Mouse (Mus musculus) kidney, postnatal 36 days (tissue): ENCODE measurements around the gene Dolpp1.

Experiments
- DNase-seq, 2 experiments: peaks; one replicate each; pipeline ENCODE4 v3.0.0; 2021 to 2022; ENCODE audit warnings: mixed read lengths in 2 of 2

Dolpp1 gene

DNA sequence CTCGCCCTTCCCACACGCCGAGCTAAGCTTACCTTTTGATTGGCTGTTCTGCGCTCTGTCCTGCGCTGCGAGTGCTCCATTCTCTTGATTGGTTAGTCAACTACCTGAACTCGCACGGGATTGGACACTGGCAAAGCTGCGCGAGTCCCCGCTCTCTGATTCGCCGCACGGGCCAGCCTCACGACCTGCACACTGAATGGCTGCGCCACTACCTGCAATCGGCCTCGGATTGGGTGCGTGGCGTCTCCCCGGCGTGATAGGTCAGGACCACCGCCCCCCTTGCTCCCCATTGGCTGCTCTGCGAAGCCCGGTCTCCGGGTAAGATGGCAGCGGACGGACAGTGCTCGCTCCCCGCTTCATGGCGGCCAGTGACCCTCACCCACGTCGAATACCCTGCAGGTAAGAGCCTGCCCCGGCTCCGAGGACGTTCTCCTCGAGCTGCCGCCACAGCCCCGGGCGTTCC, at the start of gene Dolpp1:
Gene Dolpp1 (plus strand): TSS at position 141 of the 463 bp plus-strand sequence.
- peak; percentile 96 to 99 for DNase-seq

DNA sequence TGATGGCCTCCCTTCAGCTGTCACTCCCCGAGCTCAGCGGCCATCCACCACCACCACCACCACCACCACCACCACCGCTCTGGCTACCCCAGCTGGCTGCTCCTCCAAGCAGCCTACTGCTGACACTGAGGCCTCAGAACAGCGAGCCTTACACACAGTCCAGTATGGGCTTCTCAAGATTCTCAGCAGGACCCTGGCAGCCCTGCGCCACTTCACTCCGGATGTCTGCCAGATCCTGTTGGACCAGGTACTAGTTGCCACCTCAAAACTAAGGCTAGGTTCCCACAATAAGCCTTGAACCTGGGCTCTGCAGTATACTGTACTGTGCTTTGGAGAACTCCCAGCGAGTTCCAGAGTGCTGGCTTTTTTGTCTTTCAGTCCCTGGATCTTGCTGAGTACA, 49.5 kb upstream of the Dolpp1 start:
- no peak for DNase-seq

DNA sequence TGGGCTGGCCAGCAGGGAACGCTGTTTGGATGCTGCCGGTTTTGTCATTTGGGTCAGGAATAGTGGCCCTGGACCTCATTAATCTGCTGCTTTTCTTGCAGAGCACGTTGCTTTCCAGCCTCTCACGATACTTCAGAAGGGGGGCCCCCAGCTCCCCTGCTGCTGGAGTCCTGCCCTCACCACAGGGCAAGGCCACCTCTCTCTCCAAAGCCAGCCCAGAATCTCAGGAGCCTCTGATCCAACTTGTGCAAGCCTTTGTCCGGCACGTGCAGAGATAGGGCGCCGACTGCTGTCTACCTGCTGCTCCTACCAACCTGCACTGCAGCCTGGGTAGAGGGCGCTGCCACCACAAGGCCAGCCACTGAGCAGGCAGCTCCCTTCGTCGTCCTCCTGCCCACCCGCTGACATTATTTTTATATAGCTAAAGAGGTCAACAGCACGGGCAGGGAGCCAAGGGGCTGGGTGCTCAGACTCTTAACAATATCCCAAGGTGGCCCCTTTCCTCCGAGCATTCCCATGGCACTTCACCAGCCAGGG, 48.4 kb upstream of the Dolpp1 start:
- DNase-seq, result peak in 1 of 2 experiments; percentile 31

DNA sequence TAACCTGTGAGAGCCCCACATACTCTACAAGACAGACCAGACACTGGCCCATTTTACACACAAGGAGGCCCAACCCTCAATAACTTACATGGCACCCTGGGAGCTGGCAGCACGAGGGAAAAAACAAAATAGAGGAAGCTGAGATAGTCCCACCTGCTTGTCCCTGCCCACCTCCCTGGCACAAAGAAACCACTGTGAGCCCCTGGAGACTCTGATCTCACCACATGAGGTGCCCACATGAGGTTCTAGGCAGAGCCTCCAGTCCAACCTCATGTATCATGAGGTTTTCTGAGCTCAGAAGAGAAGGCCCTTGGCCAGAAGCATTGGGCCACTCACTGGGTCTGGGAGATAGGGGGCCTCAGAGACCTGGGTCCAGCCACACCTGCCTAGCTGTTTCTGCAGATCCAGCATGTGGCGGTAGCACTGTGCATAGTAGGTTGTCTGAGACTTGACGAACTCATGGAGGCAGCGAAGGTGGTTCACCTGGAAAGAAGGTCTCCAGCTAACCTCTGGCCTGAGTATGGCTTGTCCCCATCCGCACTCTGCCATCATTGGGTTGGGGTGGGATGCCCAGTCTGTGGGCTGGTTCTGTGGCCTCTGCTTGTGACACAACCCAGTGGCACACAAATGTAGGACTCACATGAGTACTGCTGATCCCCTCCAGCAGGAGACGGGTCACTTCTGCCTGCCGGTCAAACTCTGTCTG, 45.9 kb upstream of the Dolpp1 start:
- DNase-seq, result no peak

DNA sequence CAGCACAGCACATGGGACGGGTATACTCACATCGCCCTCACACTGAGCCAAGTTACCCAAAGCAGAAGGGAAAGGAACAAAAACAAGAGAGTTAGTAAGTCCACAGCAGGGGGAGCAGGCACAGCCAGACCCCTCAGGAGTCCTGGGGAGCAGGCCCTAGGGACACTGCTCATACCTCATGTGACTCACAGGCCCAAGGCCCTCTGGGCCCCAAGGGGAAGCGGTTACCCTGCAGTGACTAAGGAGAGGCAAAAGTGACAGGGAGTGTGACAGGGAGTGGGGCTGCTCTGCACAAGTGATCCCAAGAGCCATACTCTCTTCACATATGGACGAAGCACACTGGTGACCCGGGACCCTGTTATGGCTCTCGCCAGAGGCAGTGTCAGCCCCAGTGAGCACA, 42.9 kb upstream of the Dolpp1 start:
- DNase-seq, result no peak

DNA sequence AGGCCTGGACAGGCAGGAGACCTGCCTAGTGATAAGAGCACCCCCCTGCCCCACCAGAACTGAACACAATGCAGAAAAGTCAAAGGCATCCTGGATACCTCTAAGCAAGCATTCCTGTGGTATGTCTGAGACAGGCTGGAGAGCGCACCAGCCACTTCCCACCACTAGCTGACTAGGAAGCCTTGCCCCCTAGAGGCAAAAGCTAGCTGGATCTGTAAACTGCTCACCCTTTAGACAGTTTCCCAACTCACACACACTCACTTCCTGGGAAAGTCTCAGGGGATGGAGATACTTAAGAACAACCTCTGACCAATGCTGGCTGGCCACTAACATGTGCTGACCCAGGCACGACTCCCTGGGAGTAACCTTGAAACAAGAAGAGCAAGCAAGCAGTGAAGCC, 40.9 kb upstream of the Dolpp1 start:
- DNase-seq, result peak; percentile 16 to 25

DNA sequence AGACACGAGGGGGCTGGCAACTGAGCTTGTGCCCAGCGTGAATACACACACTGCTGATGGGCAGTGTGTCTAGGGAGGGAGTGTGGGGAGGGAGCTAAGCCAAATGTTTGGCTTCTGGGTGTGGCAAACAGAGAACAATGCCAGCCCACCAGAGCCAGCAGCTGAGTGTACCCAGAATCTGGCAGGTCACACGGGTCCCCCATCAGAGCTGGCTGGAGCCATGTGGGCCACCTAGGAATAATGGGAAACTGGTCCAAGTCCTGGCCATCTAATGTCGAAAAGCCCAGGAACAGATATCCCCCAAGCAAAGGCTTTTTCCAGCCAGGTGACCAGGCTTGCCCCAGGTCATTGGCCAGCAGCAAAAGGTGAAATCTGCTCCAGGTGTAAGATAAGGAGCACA, 36.2 kb upstream of the Dolpp1 start:
- DNase-seq, result no peak

DNA sequence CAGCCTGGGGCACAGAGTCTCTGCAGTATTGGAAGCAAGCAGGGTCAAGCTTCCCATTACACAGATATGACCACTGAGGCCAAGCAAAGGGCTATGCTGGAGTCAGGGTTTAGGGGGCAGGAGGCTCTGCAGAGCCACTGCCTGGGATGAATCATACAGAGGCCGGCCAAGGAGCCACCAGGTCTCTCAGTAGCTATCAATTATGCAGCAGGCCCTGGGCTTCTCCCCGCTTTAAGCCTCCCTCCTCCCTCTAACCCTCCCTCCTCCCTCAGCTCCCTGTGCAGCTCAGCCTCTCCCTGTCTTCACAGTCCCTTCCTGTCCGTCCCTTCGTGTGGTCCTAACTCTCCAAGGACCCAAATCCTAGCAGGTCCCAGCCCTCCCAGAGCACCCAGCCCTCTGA, 35.8 kb upstream of the Dolpp1 start:
- peak in 1 of 2 experiments; percentile 5 for DNase-seq

DNA sequence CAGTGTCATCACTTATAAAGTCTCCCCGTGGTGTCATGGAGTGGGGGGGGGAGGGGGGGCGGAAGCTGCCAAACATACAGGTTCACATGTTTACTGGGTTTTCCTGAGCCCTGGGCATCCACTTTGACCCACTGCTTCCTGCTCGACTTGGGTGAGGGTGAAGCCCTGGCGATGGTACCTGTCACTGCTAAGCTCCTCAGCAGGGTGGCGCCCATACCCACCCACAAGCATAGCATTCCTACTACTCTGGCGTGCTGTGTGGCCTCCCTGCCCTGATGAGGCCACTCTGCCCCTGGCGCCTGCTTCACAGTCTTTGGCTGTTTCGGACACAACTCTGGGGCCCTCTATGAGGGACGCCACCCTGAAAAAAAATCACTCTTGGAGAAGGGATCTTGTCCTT, 35.1 kb upstream of the Dolpp1 start:
- no peak for DNase-seq

DNA sequence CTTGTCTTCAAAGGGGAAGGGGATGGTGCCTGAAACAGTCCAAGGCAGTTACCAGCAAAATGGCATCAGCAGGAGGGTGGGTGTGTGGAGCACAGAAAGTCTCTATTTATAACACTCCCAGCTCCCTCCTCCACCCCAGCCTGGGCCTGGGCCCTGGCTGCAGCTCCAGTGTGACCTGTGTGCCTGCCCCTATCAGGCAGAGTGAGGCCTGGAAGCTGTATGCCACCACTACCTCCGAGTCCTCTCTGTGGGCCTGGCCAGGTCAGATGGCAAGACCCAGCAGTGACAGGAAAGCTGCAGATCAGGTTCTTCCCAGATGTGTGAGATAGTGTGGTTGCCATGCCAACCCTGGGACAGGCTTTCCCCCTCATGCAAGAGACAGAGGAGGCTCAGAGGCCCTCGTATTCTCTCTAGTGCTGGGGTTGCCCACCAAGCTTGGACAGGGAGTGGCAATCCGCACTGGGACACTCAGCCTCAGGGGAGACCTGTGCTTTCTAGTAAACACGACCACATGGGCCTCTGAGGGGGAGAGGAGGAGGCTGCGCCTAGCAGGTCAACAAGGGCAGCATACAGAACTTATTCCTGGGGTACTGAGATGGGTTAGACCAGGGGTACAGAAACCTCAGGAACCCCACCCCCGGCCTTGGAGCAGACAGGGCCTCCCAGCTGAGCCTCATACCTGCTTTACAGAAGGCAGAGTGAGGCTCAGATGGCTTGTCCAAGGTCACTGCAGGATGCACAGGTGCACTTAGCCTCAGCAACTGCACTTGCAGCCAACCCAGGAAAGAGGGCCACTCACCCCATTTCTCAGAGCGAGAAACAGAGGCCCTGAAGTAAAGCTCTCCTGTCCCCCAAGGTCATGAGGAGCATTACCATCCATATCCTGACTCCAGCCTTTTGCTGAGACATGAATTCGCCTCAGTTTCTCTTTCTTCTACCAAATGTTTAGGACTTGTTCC, 34.2 kb upstream of the Dolpp1 start:
- DNase-seq, result no peak

DNA sequence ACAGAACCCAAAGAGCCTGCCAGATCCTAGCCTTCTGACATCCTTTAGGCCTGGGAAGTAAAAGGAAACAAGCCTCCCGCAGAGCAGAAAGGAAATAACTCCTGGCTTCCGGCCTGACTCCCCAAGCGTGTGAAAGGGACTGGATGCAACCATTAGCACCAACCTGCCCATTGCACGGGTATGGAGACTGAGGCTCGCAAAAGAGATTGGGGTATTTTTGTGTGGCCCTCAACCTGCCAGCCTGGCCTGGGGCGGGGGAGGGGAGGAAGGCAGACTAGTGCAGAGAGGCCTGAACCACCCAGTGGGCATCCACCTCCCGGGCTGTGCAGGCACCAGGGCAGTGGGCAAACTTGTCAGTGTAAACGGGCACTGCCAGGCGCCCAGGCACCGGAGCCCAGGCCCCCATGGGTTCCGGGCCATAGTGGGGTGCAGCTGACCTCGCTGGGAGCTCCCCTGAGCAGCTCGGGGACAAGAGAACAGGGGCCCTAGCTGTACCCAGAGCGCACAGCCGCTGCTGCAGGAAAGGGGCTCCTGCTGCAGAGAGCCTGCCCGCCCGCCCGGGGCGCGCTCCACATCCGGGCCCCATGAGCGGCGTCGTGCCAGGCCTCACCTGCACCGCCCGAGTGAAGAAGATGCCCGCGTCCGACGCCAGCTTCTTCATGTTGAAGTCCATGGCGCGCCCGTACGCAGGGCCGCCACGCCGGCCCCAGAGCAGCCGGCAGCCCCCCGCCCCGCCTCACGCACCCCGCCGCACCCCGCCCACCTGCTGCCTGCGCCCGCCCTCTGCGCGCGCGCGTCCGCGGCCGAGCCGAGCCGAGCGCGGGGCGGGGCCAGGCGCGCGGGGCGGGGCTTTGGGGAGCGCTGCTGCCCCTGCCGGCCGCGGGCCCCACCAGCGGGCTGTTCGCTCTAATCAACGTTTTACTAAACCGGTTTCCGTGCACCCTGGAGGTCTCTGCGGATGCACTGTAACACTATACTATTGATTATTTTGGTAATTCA, 33.2 kb upstream of the Dolpp1 start, which contains the start of gene Sh3glb2:
Gene Sh3glb2 (minus strand): TSS at position 805 of the 999 bp plus-strand sequence.
- peak; percentile 79 to 96 for DNase-seq

DNA sequence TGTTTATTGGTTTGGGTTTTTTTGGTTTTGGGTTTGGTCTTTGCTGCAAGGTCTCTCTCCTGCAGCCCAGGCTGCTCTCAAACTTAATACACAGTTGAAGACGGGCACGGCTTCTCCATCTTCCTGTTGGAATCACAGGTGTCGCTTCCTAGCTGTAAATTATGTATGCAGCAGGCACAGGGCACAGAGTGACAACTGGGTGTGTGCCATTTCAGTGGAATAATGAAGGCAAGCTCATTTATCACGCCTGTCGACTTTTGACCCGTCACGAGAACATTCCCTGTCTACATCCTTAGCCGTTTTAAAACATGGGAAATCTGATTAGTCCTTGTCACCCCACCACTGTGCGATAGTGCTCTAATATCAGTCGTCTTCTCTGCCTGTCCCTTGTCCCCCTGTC, 31.4 kb upstream of the Dolpp1 start:
- DNase-seq, result peak; percentile 38 to 45

DNA sequence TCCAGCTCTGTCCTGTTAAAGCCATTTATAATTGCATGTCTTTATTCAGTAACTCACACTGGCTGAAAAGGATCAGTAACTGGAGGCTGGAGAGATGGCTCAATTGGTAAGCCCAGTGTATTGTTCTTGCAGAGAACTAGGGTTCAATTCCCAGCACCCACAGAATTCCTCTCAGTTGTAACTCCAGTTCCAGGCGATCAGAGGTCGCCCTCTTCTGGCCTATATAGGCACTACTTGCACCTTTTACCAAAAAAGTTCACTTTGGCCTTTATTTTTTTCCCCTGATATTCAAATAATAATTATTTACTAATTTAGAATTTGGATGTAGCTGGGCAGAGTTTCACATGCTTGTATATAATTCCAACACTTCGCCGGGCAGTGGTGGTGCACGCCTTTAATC, 29.2 kb upstream of the Dolpp1 start:
- DNase-seq, result no peak

DNA sequence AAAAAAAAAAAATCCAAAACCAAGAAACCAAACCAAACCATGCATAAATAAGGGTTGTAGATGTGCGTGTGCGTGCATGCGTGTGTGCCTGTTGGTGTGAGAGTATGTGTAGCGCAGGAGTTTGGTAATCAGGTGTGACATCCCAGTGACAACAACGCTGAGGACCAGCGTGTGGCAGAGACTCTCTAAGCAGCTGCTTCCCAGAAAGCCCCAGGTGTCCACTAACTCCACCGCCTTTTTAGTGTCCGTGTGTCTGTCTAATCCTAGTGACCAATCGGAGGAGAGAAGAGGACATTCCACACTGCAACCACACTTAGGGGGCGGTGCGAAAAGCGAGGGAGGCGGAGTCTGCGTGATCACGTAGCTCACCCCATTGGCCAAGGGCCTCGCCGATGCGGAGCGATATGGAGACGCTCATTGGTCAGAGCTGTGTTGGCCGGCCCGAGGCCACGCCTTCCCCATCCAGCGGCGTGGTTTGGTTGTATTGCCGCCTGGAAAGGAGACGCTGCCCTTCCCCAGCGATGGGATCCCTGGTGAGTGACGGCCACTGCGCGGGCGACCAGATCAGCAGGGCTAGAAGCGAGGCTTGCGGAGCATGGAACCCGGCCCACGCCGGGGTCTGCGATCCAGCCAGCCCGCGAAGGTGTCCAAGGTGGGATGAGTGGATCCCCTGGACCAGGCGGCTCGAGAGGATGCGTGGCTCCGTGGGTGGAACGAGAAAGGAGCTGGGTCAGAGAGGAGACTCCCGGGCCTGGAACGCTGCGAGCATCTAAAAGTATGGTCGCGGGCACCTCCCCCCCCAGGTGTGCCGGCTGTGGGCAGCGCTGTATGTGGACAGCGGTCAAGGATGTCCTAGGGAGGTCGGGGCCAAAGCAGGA, 28.0 kb upstream of the Dolpp1 start, which contains the start of gene Miga2:
Gene Miga2 (plus strand): TSS at position 461 of the 878 bp plus-strand sequence.
- DNase-seq, result peak; percentile 99 to 100

DNA sequence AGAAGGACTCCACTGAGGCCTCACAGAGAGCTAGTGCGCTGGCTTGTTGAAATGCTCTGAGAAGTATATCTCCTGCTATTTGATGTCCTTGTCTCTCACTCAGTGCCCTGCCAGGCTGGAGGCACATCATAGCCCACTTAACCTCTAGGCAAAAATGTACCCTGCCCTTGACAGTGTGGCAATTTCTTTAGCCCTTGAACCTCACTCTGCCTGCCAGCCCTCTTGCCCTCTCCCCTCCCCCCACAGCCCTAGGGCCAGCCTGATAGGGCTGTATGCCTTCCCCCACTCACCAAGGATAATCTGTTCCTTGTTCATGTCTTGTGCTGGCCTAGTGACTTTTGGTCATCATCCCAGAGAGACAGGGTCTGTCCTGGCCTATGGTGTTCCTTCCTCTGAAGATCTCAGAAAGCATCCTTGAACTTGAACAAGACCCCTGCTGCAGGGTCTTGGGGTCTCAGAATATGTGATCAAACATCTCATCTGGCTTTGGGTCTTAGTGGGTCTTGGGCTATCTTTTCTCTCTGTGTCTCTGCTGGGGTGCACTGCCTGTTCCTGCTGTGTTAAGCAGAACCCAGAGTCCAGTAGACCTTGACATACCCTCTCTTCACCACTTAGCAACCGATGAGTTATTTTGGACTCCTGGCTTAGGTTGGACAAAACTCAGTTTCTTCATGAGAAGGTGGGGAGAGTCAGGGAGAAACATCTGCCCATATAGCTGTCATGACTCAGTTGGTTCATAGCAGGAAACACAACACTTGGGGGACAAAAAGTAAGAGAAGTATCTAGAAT, 26.6 kb upstream of the Dolpp1 start:
- peak; percentile 50 to 67 for DNase-seq

DNA sequence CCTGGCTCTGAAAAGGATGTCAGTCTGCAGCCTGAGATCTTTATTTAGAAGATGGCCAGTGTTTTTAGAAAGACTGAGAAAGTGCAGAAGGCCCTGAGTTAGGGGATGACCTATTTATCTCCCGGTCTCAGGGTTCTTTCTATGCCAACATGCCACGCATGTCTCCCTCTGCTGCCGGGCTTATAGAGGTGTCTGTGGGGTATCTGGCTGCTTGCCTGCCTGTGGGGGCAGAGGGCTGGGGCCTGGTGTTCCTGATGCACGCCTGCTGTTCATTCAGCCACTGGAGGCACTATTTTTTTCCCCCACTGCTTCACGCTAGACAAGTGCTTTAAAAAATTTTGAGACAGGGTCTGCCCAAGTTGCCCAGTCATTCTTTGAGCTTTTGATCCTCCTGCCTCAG, 25.9 kb upstream of the Dolpp1 start:
- DNase-seq, result peak in 1 of 2 experiments; percentile 56

DNA sequence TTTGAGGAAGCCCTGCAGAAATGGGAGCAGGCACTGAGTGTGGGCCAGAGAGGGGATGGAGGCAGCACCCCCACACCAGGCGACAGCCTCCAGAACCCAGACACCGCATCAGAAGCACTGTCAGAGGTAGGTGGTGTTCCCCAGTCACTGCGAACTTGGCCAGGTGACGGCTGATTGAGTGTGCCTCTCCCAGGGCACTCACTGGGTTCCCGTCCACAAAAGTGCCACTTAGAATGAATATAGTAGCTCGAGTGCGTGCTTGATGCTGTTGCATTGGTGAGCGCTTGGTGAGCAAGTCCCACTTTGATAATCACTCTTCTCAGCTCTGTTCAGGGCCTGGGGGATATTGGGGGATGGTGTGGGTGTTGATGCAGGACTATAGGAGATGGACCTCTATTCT, 20.5 kb upstream of the Dolpp1 start:
- DNase-seq, result no peak

DNA sequence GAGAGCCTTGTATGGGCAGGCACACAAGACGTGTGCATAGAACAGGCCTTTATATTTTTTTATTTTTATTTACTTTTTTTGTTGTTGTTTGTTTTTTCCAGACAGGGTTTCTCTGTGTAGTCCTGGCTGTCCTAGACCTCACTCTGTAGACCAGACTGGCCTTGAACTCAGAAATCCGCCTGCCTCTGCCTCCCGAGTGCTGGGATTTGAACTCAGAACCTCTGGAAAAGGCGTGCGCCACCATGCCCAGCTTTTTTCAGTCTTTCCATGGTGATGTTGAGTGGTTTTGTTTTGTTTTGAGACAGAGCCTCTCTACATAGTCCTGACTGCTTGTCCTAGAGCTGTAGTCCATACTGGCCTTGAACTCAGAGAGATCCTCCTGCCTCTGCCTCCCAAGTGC, 19.3 kb upstream of the Dolpp1 start:
- peak in 1 of 2 experiments; percentile 25 for DNase-seq

DNA sequence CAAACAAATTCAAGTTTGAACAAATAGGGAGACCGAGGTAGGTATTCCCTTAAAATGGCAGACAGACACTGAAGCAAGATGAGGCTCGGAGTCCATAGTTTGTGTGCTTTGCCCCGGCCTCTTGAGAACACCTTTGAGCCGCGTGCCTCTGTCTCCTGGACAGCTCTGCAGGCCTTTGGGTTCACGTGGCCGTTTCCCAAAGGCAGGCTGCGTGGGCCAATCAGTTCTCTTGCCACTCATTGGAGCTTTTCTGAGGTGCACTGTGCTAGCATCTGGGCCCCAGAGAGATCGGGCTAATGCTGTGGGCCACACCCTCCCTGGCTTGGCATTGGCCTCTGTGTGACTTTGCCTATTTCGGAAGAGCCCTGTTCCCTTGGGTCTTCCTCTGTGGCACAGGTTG, 16.2 kb upstream of the Dolpp1 start:
- no peak for DNase-seq

DNA sequence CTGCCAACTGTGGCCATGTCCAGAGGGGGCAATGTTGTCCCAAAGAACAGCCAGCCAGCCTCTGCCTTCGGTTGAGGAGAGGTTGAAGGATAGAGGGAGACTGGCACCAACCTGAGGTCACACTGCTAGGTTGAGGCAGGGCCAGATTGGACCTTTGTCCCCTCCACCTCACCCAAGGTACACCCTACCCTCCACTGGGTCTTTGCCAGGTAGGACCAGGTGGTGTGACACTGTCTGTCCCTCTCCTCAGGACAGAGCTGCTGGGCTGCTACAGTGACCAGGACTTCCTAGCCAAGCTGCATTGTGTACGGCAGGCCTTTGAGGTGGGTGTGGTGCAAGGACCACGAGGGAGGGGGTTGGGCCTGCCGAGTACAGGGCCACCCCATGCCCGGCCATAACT, 14.3 kb upstream of the Dolpp1 start:
- no peak for DNase-seq
